Mouse (Mus musculus) gastrocnemius, adult 18-20 months (tissue): ENCODE results near the gene Itgb3. TPM values are rescaled to one million over a fixed set of nuclear protein-coding genes. Genes with fewer than 3 reads are reported as not detected.
A peak's percentile ranks its signal among the peaks of the same experiment; 100 is the strongest.

Source experiments
- DNase-seq: peaks from one replicate; pipeline ENCODE4 v3.0.0; 2021; ENCODE audit warnings: low spot score
- total RNA-seq, 2 experiments: library from RNA; stranded (reverse); gene quantifications; 2 replicates each; pipeline ENCODE4 v1.2.3; 2021

Gene Itgb3
- total RNA-seq, 2 experiments from 2014 or later, result 0.71 to 1.3 TPM

DNA sequence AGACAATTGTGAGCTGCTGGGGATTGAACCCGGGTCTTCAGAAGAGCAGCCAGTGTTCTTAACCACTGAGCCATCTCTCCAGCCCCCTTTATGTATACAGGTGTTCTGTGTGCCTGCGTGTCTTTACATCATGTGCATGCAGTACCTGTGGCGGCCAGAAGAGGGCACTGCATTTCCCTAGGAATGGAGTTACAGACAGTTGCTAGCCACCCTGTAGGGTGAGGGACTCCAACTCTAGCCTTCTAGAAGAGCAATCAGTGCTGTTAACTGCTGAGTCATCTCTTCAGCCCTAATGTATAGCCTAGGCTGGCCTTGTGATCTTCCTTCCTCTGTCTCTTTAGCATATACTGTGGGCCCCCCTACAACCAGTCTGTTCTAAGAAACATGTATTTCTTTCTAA is 40.8 kb downstream of the Itgb3 start:
- peak; percentile 8 for DNase-seq

DNA sequence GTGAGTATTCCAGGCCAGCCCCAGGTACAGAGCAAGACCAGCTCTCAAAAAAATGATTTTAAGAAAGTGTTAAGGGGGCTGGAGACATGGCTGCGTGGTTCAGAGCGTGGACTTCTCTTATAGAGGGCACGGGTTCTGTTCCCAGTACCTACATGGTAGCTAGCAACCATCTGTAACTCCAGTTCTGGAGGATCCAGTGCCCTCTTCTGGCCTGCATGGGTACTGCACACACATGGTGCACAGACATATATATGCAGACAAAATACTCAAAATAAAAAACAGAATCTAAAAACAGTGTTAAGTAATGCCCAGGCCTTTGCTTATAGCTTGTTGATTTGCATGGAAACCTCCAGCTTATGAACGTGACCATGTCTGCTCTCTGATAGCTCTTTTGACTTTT is 52.8 kb downstream of the Itgb3 start:
- DNase-seq, result no peak

DNA sequence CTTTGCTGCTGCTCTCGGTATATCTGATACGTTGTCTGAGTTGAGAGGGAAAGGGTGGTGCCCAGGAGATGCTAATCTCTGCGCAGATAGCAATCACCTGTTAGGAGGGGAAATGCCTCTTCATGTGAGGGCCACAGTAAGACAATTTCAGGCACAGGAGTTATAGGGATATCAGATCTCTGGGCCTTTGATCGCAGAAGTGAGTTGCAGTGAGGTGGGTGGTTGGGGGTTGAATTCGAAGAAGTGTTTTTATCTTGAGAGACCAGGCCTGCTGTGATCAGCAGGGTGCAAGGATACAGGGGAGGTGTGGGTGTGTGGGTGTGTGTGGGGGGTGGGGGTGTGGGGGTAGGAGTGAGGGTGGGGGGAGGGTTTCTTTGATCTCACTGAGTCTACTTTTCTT is 53.3 kb downstream of the Itgb3 start:
- DNase-seq, result no peak

DNA sequence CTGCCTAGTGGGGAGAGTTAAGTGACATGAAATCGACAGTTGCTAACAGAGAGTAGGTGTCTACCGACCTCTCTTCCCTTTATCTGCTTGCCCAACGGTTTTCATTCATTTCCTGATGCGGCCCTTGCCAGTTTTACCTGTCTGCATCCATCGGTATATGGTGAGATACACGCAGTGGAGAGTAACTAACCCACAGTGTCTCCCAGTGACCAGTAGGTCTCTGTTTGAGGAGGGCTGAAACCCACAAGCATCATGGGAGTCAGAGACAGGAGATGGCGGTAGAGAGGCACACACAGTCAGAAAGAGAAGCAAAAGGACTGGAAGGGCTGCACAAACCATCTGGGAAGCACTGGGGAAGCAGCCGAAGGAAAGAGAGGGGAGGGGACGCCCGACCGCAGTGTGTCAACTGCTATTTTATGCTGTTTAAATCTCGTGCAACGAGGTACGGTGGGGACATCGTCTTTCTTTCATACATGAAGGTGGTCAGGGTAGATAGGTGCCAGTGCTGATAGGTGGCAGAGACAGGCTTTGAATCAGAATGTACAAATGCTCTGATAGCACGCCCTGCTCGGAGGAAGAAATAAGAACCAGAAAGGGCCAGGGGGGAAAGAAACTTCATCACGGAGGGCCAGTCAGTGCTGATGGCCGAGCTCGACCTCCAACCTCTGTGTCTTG is 53.9 kb downstream of the Itgb3 start:
- no peak for DNase-seq

DNA sequence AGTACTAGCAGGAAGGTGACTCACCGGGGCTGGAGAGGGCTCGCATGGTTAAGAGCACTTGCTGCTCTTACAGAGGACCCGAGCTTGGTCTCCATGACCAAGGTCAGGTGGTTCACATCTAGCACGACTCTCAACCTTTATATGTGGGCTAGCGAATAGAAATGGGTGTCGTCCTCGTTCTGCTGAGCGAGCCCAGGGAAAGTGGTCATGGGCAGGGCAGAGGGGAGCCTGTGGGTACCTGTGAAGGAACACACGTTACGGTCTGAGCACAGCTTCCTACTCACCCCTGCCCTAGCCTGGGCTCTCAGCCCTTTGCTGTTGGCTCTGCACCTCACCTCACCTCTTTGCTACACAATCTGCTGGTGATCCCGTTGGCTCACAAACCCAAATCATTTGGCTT is 54.8 kb downstream of the Itgb3 start:
- no peak for DNase-seq

DNA sequence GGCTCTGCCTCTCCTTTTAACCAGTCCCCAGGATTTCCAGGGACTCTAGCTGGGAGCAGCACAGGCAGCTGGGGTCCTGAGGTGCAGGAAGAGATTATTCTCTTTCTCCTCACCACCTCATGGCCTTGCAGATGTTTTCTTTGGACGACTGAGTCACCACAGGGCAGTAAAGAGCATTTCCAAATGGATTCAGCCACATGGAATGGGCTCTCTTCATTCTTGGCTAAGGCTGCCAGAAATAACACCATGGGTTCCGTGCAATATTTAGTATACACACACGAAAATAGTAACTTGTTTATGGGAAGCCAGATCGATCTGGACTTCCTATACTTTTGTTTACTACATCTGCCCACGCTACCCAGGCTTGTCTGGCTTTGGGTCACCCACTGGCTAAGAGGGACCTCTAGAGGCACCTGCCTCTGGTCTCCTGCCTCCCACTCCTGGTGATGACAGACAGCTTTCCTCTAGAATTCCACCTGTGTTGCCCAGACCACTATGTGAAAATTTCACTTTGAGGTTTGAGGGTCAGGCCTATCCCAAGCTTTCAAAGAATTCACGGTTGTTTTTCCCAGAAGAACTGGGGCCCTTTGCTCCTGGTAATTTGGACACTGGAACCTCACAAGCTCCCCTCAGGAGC is 55.6 kb downstream of the Itgb3 start:
- DNase-seq, result no peak

DNA sequence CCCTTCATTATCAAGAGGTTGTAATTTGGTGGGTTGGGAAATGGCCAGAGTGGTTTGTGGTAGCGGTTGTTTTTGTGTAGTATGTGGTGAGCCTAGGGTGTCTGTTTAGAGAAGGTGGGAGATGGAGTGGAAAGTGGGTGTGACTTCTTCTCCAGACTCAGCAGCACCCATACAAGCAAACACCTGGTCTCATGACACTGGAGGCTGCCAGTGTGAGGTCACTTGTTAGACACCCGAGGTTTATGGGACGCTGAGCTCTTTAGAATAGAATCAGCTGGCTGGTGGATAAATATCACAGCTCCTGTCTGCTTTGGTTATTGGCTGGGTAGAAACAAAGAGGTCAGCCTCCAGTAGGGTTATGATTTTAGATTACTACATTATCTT is 56.1 kb downstream of the Itgb3 start:
- no peak for DNase-seq

DNA sequence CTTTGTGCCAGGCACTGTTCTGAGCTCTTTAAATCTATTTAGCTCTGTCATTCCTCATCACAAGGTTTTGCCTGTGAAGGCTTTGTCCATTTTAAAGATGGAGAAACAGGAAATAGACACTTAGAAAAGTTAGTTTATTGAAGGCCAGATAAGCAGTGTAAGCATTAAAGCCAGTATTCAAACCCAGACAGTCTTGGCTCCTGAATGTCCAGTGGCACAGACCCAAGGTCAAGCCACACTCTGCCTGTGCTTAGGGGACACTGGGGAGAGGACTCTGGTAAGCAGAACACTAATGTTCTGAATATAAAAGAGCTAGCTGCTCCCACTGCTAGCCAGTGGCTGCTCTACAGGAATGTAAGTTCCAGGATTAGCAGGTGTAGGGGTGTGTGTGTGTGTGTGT is 56.6 kb downstream of the Itgb3 start:
- no peak for DNase-seq

DNA sequence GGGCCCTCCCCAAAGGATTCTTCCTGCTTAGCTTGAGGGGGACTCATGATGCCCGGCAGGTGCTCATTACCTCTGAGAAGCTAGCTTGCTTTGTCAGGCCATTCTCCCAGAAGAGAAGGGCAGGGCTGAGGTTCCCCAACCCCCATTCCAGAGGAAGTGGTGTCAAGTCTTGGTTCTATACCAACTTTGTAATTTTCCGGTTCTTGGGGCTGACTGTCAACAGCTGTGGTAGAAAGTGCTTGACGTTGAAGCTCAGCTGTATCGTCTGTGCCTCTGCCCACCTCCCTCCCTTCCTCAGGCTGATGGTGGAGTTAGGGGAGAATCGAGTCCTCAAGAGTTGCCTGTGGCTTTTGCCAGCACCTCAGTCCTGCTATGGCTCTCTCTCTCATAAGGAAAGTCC is 59.6 kb downstream of the Itgb3 start:
- no peak for DNase-seq

DNA sequence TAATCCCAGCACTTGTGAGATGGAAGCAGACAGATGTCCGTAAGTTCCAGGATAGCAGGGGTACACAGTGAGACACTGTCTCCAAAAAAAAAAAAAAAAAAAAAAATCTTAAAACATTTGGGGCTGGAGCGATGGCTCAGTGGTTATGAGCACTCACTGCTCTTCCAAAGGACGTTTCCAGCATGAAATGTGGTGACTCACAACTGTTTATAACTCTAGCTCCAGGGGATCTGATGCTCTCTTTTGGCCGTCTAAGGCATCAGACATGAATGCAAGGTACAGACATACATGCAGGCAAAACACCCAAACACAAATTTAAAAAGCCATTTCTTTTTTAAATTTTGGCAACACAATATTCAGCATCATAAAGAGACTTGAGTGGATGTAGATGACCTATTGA is 65.6 kb downstream of the Itgb3 start:
- DNase-seq, result no peak

DNA sequence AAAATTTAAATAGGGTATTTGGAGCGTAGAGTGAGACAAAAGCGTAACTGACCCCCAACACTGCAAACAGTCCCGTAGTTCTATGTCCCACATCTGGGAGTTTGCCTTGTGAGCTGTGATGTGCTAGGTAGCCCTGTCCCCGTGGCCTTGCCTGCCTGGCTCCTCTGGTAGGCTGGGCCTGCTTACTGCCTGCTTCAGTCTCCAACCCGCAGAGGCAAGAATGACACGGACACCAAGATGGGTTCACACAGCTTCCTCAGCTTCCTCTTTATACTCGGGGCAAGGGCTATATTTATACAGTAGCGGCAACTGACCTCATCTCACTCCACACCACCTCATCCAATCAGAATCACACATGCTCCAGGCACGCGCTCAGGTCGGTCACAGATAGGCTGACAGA is 67.0 kb downstream of the Itgb3 start:
- no peak for DNase-seq

DNA sequence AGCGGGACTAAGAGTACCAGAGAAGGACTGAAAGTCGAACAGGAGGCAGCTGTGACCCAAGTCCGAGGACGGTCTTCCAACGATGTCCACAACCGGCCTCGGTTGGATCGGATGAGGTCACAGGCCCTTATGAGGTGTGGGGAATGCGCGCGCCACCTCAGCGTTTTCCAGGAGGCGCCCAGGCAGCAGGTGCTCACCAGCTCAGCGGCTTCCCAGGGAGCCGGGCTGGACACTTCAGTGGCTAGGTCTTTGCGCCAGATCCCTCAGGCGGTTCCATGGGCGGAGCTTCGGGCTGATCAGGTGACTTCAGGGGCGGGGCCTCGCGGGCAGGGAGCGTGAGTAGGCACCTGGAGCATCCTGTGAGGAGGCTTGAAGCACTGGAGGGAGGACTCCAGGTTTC is 77.7 kb downstream of the Itgb3 start, which contains the start of gene Gm11639:
Gm11639 (plus strand) TSS at position 160 of the 400 bp plus-strand sequence.
- DNase-seq, result no peak

DNA sequence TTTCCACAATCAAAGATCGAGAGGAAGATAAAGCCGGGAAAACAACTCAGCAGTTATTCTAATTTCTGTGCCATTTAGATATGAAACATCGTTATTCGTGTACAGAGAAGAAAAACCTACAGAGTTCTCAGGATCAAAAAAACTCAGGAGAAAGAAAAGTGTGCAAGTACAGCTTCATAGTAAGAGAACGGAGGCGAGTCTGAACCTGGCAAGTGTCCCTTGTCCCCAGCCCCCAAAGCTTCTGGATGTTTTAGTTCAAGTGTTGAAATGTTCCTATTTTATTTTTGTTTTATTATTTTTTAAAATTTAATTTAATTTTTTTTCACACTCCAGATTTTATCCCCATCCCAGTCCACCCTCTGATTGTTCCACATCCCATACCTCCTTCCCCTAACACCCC is 85.4 kb downstream of the Itgb3 start:
- DNase-seq, result no peak

DNA sequence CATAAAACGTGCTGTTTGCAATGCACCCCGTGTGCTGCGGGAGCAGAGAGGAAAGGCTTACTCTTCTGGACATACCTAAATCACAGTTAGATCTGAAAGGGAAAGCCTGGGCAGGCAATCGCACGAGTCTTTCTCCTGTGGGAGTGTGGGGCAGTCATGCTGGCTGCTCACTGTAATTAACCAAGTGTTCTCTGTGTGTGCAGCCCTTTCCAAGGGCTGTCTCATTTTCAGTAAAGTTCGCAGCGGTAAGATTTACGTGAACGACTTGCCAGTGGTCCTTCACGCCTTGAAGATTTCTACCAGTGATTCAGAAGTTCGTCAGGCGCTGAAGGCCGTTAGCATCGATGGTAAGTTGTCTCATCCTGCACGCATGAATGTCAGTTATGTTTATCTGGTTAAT is 96.3 kb downstream of the Itgb3 start:
- DNase-seq, result no peak

DNA sequence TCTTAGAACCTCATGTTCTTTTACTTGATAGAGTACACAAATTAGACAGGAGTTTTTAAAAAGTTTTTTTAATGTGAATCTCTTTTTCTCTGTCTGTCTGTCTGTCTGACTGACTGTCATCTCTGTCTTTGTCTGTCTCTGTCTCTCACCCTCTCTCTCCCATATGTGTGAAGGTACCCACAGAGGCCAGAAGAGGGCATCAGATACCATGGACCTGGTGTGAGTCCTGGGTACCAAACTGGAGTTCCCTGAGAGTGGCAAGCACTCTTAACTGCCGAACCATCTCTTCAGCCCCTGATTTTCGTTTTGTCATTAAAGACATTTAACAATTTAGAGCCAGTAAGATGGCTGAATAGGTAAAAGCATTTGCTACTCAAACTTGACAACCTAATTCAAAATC is 99.3 kb downstream of the Itgb3 start:
- no peak for DNase-seq

Other genes with a start within 250 kb of the Itgb3 start
- gene Kansl1, start 139.1 kb upstream of the Itgb3 start, total RNA-seq, result 10 to 100 TPM; 21.2 to 22.0 TPM
- gene Cdc27, start 57.4 kb upstream of the Itgb3 start, total RNA-seq, result 10 to 100 TPM; 28.3 to 28.7 TPM
- gene Myl4, start 57.3 kb upstream of the Itgb3 start, total RNA-seq, result 1 to 10 TPM; 5.6 to 9.7 TPM
- not detected for gene Gm11639, start 77.7 kb downstream of the Itgb3 start, total RNA-seq